Mouse (Mus musculus): ENCODE data around the gene Pes1.

- TF ChIP-seq CTCF (IDR thresholded peaks at IDR 0.05; ENCODE audit: control insufficient read depth, insufficient read depth, insufficient replicate concordance, low read depth, low read length): no peak
- TF ChIP-seq POLR2A (IDR thresholded peaks at IDR 0.05; ENCODE audit: control insufficient read depth, low read depth, low read length): peak; percentile 66
Measured at GRCm38 (mm10) chr11:3963610-3964415, at the start of gene Pes1.

Measured in testis, adult 2 months (tissue).